Mouse (Mus musculus) erythroblast, embryonic 14.5 days (primary cell): ENCODE results near the gene Elk1.

Experiments
- GATA1 ChIP-seq: IDR thresholded peaks from 2 replicates; pipeline ENCODE4 v1.6.1; 2012; ENCODE audit warnings: low read length, inconsistent platforms, mixed read lengths
- TAL1 ChIP-seq: IDR thresholded peaks from 3 replicates; pipeline ENCODE4 v1.6.1; 2012; ENCODE audit warnings: low read length, inconsistent platforms, mixed read lengths

DNA sequence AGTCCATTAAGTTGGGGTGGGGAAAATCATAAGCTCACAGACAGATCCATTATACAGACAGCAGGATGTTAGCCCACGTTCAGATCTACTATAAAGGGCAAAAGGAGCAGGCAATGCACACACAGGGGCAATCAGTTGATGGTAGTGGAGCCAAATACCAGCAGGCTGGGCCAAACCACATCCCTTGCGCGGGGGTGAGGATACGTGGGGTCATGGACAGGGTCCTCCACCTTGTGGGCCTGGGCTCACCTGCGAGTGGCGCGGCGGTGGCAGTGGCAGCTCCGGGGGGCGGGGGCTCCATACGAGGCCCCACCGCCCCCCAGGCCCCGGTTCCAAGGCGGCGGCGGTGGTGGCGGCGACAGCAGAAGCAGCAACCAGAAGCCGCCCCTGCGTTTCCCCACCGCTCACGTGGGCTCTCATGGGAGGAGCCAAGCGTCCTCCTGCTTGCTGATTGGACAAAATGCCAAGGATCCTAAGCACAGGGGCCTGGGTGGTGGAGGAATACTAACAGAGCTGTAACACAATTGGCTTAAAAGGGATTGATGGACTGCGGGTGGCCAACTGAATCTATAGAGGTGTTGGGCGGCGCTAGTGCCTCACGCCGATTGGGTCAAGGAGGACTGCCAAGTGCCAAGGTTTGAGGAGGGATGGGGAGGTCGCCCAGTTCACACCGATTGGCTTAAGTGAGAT lies at the start of gene Elk1:
- TF ChIP-seq GATA1, result no peak
- no peak for TF ChIP-seq TAL1
